Mouse (Mus musculus) left cerebral cortex, adult 2 months (tissue): ENCODE data around the gene Cstl1. TPM values are rescaled to one million over a fixed set of nuclear protein-coding genes. Genes with fewer than 3 reads are reported as not detected.

ENCODE experiments used
- DNase-seq, 2 experiments: peaks; one replicate each; pipeline ENCODE4 v3.0.0; 2021 to 2022; ENCODE audit warnings: low spot score in 2 of 2, mixed read lengths in 1 of 2; ENCODE audit errors: extremely low spot score in 1 of 2
- H3K27ac ChIP-seq: fragments of 200-600 bp; 2 replicates; pipeline ENCODE4 v1.8.1; 2022
- H3K4me3 ChIP-seq: fragments of 200-600 bp; 2 replicates; pipeline ENCODE4 v1.8.1; 2022
- CTCF ChIP-seq: fragments of 200-600 bp; IDR thresholded peaks from 2 replicates; pipeline ENCODE4 v1.8.1; 2022; ENCODE audit warnings: antibody characterized with exemption, mild to moderate bottlenecking, moderate library complexity
- intact Hi-C: fragments of 180-260 bp; cut with DNase I; formaldehyde crosslinking; loops from one replicate; pipeline ENCODE4 v1.15.1; 2025
- long read RNA-seq, 2 experiments: library from polyadenylated mRNA; stranded (forward); transcript quantifications; one replicate each; pipeline ENCODE4 v2.0.0; 2021; ENCODE audit warnings: borderline mapping rate in 2 of 2
- total RNA-seq, 2 experiments: library from RNA; stranded (reverse); gene quantifications; 2 replicates each; pipeline ENCODE4 v1.2.3; 2021

Gene Cstl1
- 1 to 10 TPM; 1.1 to 1.2 TPM for total RNA-seq
- long read RNA-seq, experiment 1 = 0 reads
- long read RNA-seq, experiment 2 = 0 reads

DNA sequence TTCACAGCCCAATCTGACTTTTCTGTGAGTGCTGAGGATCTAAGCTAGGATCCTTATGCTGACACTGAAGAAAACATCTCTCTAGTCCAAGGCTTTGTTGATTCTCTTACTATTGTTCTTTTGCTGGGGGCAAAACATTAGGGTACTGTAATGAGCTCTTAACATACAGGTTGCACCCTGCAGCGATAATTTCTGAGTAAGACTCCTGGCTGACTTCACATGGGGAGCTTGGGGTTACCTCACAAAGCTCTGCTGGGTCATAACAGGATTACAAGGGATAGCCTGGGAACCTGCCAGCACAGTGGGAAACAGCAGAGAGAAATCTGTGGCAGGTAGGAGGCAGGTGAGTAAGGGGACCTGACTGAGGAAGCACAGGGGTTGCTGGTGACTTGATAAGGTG, at the start of gene Cstl1:
TSS of gene Cstl1 (plus strand) at position 301 of the 400 bp plus-strand sequence.
- no peak for TF ChIP-seq CTCF
- Histone ChIP-seq H3K4me3 (no peak within 1 kb of the TSS), H3K27ac (no peak within 1 kb of the TSS)
- intact Hi-C loops = loop anchor here (5.0 kb wide), 1 partner anchor 102 kb away; no protein-coding TSS in a partner anchor
- DNase-seq = no peak

DNA sequence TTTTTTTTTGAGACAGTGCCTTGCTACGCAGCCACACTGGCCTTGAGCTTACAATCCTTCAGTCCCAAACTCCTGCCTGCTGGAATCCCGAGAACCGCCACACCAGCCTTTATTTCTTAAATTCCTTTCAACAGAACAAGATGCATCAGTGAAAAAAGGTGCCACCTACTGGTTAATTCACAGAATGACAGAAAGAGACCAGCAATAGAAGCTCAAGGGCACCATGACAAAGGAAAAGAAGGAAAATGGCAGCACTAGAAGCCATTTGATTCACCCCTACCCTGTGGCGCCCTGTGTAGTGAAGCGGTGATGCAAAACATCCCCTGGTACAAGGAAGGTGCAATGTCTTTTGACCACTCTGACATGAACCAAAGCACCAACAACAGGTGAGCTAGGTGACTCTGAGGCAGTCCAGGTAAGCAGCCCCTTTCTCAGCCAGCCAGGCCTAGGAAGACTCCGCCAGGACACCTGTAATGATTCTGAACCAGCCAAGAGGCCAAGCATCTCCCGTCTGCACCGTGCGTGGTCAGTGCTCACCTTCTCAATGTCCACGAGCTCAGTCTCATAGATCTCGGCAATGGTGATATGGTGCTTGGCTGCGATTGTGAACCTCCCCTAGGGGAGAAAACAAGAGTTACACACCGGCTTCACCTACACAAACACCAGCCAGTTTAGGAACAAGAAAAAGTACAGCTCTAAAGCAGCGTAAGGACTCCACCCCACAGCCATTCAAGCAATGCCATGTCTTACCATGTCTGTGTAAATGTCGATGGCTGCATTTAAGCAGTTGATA, 43.6 kb upstream of the Cstl1 start:
- intact Hi-C loops = no loop called here
- no peak for DNase-seq

DNA sequence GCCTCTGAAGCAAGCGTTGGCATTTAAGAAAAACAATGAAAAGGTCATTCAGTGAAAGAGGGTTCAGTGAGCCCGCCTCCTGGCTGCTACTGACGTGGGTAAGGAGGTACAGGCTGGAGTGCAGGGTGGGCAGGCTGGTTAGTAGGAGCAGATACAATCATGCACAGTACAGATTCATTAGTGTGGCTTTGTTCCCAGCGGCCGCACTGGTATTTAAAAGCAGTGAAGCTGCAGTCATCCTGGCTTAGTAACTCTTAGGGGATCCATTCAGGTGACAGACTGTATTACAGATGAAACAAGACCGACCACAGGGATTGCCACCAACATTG, 43.0 kb upstream of the Cstl1 start:
- H3K27ac ChIP-seq = no peak overlapping the region
- intact Hi-C loops = no loop called here
- no peak for TF ChIP-seq CTCF
- H3K4me3 ChIP-seq = no peak overlapping the region
- DNase-seq = no peak

More for the DNA sequence above, 43.6 kb upstream of the Cstl1 start:
- H3K4me3 ChIP-seq = no peak overlapping the region
- H3K27ac ChIP-seq = no peak overlapping the region
- peak; percentile 62 for TF ChIP-seq CTCF

DNA sequence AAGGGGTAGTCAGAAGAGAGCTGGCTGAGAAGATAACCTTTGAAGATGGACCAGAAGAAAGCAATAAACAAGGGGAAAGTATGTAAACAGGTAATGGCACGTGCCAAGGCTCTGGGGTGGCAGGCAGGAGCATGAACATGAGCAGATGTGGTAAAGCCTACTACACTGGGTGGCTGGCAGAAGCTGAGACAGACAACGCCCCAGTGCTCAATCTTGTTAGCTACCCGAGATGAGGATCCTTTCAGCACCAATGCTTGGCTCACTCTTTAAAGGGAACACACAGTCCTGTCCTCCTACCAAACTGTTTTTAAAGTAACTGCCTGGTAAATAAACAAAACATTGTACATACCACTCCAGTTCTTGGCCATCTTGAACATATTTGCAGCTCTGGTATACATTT, 37.8 kb upstream of the Cstl1 start:
- H3K27ac ChIP-seq = no peak overlapping the region
- DNase-seq = no peak
- no peak for TF ChIP-seq CTCF
- intact Hi-C loops = no loop called here
- H3K4me3 ChIP-seq = no peak overlapping the region

DNA sequence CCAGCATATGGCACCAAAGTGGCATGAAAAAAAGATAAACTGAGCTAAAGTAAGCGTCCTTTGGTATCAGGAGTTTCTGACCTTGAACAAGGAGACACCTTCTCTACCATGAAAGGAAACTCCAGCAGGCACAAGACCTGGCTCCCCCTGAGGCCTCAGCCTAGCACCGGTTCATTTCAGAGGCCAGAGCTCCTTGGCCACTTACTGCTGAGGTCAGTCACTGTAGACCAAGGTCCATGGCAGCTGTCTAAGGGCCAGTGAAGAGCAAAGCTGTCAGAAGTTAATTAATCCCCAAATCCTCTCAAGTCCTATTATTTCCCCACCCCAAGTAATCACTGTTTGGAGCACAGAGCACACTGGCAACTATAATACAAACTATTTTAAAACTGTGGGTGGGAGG, 33.1 kb upstream of the Cstl1 start:
- DNase-seq = no peak
- intact Hi-C loops = no loop called here
- Histone ChIP-seq H3K4me3 (no peak overlapping the region), H3K27ac (no peak overlapping the region)
- TF ChIP-seq CTCF = no peak

DNA sequence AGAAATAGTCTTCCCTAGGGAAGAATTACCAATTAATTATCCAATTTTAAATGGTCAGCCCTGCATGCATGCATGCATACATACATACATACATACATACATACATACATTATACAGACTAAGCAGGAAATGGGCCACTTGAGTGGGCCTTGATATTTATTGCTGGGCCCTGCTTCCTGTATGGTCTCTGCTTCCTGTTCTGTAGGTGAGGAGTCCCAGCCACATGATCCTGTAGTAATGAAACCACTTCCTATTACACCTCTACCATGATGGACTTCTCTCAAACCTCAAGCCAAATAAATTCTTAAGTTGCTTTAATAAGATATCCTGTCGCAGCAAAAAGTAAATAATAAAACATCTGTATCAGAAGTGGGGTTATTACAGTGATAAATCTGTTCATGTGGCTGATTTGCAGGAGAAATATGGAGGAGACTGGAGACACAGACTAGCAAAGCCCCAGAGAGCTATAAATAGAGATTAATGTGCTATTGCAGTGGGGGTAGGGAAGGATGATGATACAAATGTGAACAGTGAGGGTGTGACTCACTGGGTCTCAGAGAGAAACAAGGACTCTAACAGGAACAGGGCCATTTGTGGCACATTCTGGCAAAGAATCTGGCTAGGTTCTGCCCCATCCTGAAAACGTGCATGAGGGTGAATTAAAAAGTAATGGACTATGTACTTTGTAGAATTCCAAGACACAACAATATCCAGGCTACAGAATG, 30.7 kb upstream of the Cstl1 start:
- Histone ChIP-seq H3K27ac (no peak overlapping the region), H3K4me3 (no peak overlapping the region)
- DNase-seq = no peak
- intact Hi-C loops = no loop called here
- no peak for TF ChIP-seq CTCF

DNA sequence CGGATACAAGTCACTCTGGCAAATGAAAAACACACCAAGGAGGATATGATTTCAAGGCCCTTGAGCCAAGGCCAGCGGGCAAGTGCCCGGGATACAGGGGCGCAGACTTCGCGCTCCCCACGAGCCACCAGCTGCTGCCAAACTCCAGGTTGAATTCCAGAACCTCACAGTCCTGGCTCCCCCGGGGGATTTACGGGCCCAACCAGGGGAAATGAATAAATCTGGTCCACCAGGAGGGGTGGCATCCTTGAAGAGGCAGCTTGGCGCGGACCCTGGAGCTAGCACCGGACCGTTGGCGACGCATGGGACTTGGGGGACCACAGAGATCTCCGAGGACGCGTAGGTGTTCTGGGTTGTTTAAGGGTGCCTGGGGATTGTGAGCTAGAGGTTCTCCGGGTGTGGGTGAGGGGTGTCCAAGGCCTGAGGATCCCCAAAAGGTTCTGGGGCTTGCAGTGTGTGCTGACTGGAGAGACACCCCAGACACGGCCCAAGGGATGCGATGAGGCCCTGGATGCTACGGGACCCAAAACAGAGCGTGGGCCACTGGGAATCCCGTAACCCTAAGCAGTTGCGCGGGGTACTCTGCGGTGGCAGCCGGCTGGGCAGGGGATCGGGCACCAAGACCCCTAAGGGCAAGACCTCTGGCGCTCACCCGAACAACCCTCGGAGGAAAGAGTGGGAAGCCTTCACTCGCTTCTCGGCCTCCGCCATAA, 18.4 kb upstream of the Cstl1 start:
- Histone ChIP-seq H3K27ac (peak overlapping the region; percentile 96), H3K4me3 (peak overlapping the region; percentile 72)
- peak in 1 of 2 experiments; percentile 30 for DNase-seq
- TF ChIP-seq CTCF = no peak
- intact Hi-C loops = loop anchor here (2.0 kb wide), 1 partner anchor 51 kb away; the partner anchor contains the start of gene Gzf1

DNA sequence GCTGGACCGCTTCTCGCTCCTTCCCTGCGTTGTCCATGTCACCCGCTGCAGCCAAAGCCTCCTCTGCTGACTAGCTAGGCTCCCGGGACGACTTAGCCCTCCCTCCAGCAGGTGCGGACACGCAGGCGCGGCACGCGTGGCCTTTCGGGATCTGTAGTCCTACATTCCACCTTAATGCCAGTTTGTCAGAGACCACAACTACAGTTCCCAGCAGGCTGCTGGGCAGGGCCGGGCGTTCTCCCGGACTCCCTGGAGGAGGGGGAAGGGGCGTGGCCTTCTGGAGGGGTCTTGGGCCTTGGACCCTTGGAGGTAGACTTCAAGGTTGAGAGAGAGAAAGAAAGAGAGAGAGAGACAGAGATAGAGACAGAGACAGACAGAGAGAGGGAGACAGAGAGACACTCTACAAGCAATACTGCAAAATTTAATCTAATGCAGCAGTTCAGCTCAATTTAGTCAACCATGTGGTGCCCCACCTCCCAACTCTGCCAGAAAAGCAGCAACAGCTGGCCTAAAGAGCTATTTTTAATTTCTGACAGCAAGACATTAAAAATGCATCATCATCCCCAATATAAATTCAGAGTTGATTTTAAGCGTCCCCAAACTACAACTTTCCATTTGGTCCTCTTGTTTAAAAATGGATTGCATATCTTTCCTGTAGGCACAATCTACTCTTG, 17.7 kb upstream of the Cstl1 start, which contains the start of gene Napb:
TSS of gene Napb (minus strand) at position 141 of the 674 bp plus-strand sequence.
- peak; percentile 92 to 94 for DNase-seq
- TF ChIP-seq CTCF = no peak; the same call in 1 of the 2 replicates
- intact Hi-C loops = loop anchor here (2.0 kb wide), 1 partner anchor 52 kb away; the partner anchor contains the start of gene Gzf1
- H3K27ac ChIP-seq = peak within 1 kb of the TSS; percentile 96
- peak within 1 kb of the TSS; percentile 72 for H3K4me3 ChIP-seq

DNA sequence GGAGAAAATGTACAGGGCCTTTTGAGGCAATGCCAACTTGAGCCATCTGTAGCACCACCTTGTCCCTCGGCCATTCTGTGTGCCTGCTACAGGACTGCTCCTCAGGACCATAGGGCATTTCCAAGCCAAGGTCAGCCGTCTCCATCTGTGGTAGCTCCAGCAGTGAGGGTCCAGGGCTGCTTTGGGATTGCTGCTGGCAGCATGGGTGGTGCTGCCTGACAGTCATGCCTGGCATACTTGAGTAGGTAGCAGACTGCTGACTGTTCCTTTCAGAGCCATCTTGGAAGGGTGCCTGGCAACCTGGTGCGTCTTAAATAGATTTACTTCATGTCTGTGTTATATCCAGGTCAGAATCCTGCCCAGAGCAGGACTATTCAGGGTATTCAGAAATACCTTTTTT, 7.2 kb upstream of the Cstl1 start:
- Histone ChIP-seq H3K4me3 (no peak overlapping the region), H3K27ac (peak overlapping the region; percentile 59; the same call in 1 of the 2 replicates)
- no peak for TF ChIP-seq CTCF
- DNase-seq = peak in 1 of 2 experiments; percentile 47
- intact Hi-C loops = no loop called here

DNA sequence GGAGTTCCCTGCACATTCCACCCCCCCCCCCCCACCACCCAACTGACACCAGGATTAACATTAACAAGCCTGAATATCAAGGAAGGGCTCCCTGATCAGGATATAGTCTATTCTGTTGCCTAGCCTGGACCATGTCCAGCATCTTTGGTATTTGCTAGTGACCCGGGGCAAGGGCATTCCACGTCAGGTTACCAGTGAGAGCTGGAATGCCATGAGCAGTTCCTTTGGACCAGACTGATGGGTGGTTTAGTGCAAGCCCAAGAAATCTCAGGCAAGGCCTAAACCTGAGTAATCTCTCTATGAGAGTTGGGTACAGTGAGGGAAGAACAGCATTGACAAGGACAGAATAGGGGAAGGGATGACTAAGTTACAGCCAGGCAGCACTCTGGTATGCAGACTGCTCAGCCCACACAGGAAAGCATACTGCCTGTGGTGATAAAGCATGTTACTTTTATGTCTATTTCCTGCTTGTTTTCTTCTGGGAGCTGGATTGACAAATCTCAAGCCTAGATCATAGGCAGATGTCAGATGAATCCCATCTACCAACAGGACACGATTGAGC, 6.2 kb upstream of the Cstl1 start:
- intact Hi-C loops = no loop called here
- DNase-seq = no peak
- no peak for TF ChIP-seq CTCF
- no peak overlapping the region for H3K27ac ChIP-seq
- H3K4me3 ChIP-seq = no peak overlapping the region
